In the genomic region with DNA sequence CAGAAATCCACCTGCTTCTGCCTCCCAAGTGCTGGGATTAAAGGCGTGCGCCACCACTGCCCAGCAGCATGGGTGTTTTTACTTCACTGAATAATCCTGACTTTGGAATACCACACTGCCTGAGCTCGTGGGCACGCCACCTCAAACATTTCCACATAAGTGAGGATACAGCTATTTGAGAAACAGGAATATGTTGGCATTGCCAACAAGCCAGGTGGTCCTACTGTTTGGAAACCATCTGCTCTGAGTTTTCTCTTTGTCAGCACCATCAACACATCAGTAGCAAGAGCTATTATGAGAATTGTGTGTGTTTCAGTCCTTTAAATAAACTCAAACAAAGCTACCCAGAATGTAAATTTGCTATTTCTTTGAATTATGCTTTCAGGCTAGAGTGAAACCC, we compare ENCODE assay signal across 15 mouse cellular contexts.
DNase-seq lines count a peak whose midpoint lies in the region; ATAC-seq and TF ChIP-seq lines count a peak whose summit lies in the region.
"Had no signal": no experiment of that assay in that cellular context is flagged by ENCODE, and none has a peak within 500 bp of the region (broad histone marks: within the 10 kb centered on the region; RNA-seq: fewer than 3 reads in every experiment).

No protein-coding gene starts in this region.

- no peak for TF ChIP-seq CTCF in forebrain, postnatal 0 days (IDR thresholded peaks at IDR 0.05; ENCODE audit: low read depth)

- 69% methylated on average over 4 of the region's 4 CpGs for WGBS in forebrain, postnatal 0 days

- DNase-seq in right cerebral cortex, adult 2 months (ENCODE audit: low spot score in 2 of 2) = peak; percentile 73 to 81
- DNase-seq in right cerebral cortex, postnatal 4 days = no peak
- peak; percentile 76 for DNase-seq in forebrain, postnatal 0 days
- peak; percentile 45 for DNase-seq in left cerebral cortex, adult 11 months (ENCODE audit: low spot score)
- no peak for DNase-seq in adrenal gland, adult (ENCODE audit: inconsistent age in 2 of 2, low spot score in 1 of 2)
- DNase-seq in heart, adult 18-20 months = no peak
- no peak for DNase-seq in testis, postnatal 14 days (ENCODE audit: low spot score)
- DNase-seq: adrenal gland, postnatal 14 days; heart, adult 2 months; thymus, postnatal 25 days had no signal

- H3K9me3 ChIP-seq in forebrain, postnatal 0 days (ENCODE audit: low read length) = no peaks in the 10 kb centered on the region
- H3K9me3 ChIP-seq: neural tube, embryonic 15.5 days had no signal

- ATAC-seq in forebrain, postnatal 0 days = peak; percentile 81
- ATAC-seq: lung, postnatal 0 days; midbrain, embryonic 16.5 days; Patski had no signal

- no peak overlapping the region for H3K9ac ChIP-seq in forebrain, postnatal 0 days
- H3K9ac ChIP-seq: neural tube, embryonic 15.5 days had no signal

- no peak overlapping the region for H3K4me3 ChIP-seq in forebrain, postnatal 0 days (ENCODE audit: low read depth, low read length)
- H3K4me3 ChIP-seq: heart, adult 2 months; neural tube, embryonic 15.5 days had no signal

- no peaks in the 10 kb centered on the region for H3K36me3 ChIP-seq in forebrain, postnatal 0 days (ENCODE audit: insufficient read depth)
- H3K36me3 ChIP-seq: neural tube, embryonic 15.5 days had no signal

- no peaks in the 10 kb centered on the region for H3K27me3 ChIP-seq in forebrain, postnatal 0 days (ENCODE audit: insufficient read depth, low read length)
- H3K27me3 ChIP-seq: neural tube, embryonic 15.5 days; Patski had no signal

- no peaks in the 10 kb centered on the region for H3K4me1 ChIP-seq in forebrain, postnatal 0 days (ENCODE audit: insufficient read depth)
- H3K4me1 ChIP-seq: neural tube, embryonic 15.5 days had no signal

- no peak overlapping the region for H3K4me2 ChIP-seq in forebrain, postnatal 0 days (ENCODE audit: low read depth)
- H3K4me2 ChIP-seq: neural tube, embryonic 15.5 days had no signal

- H3K27ac ChIP-seq in forebrain, postnatal 0 days (ENCODE audit: low read depth, low read length) = no peak overlapping the region
- H3K27ac ChIP-seq: heart, adult 2 months; kidney, postnatal 0 days; neural tube, embryonic 15.5 days had no signal

Comparison
In these comparisons a context has a peak if more than half of its experiments do, and no peak if none do; other contexts are left out.
1. DNase-seq: peak in right cerebral cortex, adult 2 months (2 of 2), forebrain, postnatal 0 days (single experiment) and left cerebral cortex, adult 11 months (single experiment); none in right cerebral cortex, postnatal 4 days (single experiment), adrenal gland, adult (0 of 2), heart, adult 18-20 months (0 of 2) and testis, postnatal 14 days (single experiment).